Mouse (Mus musculus) small intestine, adult 2 months (tissue): Measurements from ENCODE around the gene Gm17087.

Experiments
- CTCF ChIP-seq: fragments of 200-500 bp; IDR thresholded peaks from 2 replicates; pipeline ENCODE4 v1.5.1; 2012; ENCODE audit warnings: low read depth, mild to moderate bottlenecking, control low read depth, inconsistent platforms, low read length, moderate library complexity, mixed read lengths; ENCODE audit not compliant: insufficient replicate concordance, insufficient read length; ENCODE audit errors: extremely low read depth
- POLR2A ChIP-seq: fragments of 200-500 bp; IDR thresholded peaks from 2 replicates; pipeline ENCODE4 v1.6.1; 2012; ENCODE audit warnings: low read depth, mild to moderate bottlenecking, control low read depth, inconsistent platforms, low read length, moderate library complexity

- no peak for TF ChIP-seq CTCF
- TF ChIP-seq POLR2A = no peak
Observed at GRCm38 (mm10) chr17:8528641-8529040, 38.1 kb downstream of the Gm17087 start.
